Mouse (Mus musculus): ENCODE data around the gene Bcat2.

The Bcat2 gene

DNA sequence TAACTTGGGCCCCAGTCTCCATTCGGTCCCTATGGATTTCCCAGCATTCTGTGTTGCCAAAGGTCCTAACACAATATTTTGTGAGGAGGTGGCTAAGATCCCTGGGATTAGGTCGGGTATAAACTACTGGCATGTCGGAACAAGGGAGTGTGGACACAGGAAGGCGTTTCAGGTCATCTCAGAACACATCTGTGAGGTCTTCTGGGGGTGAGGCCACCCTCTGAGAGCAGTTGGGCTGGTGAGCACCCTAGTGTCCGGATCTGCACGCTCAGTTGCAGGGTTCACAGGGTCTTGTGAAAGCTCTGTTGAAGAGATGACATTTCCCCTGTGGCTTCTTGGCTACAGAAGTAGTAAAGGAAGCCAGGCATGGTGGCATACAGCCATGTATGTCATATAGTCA lies 16.0 kb downstream of the Bcat2 start:
- CTCF ChIA-PET = no interaction called here

DNA sequence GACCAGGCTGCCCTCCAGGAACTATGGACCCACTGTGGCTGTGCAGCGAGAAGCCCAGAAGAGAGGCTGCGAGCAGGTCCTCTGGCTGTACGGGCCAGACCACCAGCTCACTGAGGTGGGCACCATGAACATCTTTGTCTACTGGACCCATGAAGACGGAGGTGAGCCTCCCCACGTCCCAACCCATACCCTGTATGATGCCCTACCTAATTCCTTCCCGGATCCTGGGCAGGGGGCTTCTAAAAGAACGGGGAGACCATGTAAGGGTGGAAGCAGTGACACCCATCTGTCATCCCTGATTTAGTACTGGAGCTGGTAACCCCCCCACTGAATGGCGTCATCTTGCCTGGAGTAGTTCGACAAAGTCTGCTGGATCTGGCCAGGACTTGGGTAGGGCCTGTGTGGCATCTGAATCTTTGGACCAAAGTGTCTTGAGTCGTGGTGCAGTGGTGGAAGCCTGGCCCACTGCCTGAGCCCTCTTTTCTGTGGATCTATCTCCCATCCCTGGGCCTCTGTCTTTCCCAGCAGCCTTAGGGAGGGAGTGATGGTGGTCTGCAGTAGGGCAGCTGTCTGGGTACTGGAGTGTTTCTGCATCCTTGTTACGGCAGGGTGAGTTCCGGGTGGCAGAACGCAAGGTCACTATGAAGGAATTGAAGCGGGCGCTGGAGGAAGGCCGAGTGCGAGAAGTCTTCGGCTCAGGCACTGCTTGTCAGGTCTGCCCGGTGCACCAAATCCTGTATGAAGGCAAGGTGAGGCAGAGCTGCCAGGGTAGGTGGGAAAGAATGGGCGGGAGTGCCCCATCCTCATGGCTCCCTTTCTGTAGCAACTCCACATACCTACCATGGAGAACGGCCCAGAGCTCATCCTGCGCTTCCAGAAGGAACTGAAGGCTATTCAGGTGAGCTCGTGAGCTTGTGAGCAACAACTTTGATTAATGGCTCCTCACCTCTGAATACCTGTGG lies 18.0 kb downstream of the Bcat2 start:
- CTCF ChIA-PET = interaction anchor here (0.5 kb wide), 1 partner anchor 19 kb away, joined by 3 read pairs; no protein-coding TSS in a partner anchor

DNA sequence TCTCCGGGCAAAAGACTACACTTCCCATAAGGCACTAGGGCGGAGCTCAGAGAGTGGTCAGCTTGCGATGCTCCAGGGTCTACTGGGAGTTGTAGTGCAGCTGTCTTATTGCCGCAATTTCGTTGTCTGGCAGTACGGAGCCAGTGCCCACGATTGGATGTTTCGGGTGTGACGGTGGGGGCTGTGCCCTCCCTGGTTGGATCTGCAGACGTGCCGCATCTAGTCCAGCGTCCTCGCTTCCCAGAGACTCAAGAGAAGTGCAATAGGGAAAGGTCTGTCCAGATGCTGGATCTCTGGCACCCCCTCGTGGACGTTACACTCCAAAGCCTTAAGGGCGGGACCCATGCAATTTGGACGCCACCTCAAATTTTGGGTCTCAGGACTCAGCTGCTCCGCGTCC lies 19.2 kb downstream of the Bcat2 start:
- CTCF ChIA-PET = interaction anchor here (1.0 kb wide), 1 partner anchor 34 kb away, joined by 4 read pairs; no protein-coding TSS in a partner anchor

DNA sequence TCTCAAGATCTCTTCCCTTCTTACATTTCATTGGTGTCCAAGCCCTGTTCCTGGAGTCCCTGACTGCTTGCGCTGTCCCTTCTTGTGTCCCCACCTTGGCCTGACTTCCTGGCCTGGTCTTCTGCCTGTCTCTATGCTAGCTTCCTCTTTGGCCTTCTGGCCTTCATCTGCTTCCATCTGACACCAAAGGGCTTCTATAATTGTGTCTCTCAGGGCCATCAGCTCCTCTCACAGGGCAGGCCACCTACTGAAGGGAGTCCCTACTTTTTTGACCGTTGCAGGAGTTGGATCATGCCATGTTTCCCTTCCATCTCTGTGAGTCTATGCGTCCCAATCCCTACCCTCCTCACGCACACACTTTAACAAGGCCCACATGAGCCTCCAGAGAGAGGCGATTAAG lies 19.9 kb downstream of the Bcat2 start:
- CTCF ChIA-PET = no interaction called here

DNA sequence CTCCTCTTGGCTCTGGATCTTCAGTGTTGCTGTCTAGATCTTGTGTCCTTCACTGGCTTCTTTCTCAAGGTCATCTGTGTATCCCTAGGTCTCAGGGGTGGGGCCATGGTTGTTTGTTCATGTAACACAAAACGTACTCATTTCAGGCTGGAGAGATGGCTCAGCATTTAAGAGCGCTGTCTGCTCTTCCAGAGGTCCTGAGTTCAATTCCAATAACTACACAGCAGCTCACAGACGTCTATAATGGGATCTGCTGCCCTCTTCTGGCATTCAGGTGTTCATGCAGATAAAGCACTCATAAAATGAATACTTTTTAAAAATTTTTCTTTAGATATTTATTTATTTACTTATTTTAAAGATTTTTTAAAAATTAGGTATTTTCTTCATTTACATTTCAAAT lies 20.9 kb downstream of the Bcat2 start:
- CTCF ChIA-PET = interaction anchor here (0.6 to 1.3 kb wide), 3 partner anchors 9 to 1122 kb away, joined by 3 to 4 read pairs (median 4); no protein-coding TSS in a partner anchor

DNA sequence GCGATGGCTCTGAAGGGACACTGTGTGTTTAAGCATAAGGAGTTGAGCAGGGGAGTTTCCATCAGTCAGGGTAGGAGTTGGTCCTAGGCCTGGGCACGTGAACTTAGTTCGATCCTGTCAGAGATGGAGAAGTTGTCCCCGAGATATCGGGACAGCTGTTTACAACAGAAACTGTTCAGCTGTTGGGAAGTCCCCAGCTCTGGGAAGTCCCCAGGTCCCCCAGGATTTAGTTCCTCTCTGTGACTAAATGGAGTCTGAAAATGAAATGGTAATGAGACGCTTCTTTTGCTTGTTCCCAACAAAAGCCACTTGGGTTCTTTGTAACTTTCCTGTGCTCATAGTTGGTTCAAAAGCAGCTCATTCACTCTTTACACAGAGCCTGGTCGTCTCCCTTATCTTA lies 21.9 kb downstream of the Bcat2 start:
- CTCF ChIA-PET = interaction anchor here (1.1 to 1.3 kb wide), 2 partner anchors 10 to 23 kb away, joined by 3 to 4 read pairs; no protein-coding TSS in a partner anchor

DNA sequence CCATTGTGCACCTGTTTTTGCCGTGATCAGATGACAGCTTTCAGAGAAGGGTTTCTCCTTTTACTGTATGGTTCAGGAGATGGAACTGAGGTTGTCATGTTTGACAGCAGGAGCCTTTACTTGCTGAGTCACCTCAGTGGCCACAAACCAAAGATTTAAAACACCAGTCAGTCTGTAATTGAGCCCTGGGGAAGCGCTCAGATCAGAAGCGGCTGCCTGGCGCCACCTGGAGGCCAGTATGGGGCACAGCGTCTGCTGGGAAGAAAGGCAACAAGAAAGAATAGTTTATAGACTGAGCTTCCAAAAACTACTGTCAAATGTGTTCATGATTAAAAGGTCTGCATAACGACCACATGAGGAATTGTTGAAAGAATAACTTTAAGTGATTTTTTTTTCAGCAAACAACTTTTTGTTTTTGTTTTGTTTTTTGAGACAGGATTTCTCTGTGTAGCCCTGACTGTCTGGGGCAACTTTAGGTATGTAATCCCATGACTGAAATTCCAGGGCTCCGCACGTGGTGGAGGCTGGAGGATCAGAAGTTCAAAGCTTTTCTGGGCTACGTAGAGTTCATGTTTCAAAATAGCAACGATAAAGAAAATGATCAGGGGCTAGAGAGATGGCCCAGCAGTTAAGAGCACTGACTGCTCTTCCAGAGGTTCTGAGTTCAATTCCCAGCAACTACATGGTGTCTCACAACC lies 23.3 kb downstream of the Bcat2 start:
- CTCF ChIA-PET = interaction anchor here (0.7 kb wide), 4 partner anchors 11 to 949 kb away, joined by 3 to 11 read pairs (median 6); no protein-coding TSS in a partner anchor

DNA sequence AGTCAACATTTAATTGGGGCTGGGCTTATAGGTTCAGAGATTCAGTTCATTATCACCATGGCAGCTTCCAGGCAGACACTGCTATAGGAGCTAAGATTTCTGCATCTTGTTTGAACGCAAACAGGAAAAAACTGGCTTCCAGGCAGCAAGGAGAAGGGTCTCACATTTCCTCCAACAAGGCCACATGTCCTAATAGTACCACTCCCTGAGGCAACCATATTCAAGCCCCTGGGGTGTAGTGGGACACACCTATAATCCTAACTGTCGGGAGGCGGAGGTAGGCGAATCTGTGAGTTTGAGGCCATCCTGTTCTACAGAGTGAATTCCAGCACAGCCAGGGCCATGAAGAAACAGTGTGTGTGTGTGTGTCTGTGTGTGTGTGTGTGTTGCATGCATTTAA lies 25.2 kb downstream of the Bcat2 start:
- CTCF ChIA-PET = interaction anchor here (0.8 kb wide), 1 partner anchor 1157 kb away, joined by 5 read pairs; no protein-coding TSS in a partner anchor

DNA sequence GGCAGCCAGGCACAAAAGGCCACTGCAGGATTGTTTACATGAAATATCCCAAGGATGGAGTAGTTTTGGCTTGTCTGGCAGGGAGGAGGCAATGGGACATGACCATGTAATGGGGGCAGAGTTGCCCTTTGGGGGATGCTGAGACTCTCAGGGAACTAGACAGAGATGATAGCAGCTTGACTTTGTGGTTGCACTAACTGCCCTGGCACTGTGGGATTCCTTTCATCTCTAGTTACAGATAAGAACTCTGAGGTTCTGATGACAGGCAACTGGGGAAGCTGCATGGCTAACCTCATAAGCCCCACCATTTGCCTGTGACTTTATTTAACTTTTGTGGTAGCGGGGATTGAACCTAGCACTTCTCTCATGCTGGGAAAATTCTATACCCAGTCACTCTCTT lies 26.2 kb downstream of the Bcat2 start:
- CTCF ChIA-PET = no interaction called here

DNA sequence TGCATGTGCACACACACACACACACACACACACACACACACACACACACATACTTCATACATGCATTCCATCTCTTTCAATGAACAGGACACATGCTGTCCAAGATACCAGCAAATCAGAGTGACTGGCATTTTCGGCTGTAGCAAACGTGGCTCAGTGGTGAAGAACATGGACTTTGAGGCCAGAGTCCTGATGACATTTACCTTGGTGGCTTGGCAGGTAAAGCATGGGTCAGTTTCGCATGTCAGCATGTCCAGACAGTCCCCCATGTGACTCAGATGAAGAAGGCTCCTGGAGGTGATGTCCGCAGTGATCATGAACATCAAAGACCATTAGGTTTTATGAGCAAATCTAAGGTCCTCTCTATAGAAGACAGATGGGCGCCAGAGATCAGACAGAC lies 27.1 kb downstream of the Bcat2 start:
- CTCF ChIA-PET = no interaction called here

DNA sequence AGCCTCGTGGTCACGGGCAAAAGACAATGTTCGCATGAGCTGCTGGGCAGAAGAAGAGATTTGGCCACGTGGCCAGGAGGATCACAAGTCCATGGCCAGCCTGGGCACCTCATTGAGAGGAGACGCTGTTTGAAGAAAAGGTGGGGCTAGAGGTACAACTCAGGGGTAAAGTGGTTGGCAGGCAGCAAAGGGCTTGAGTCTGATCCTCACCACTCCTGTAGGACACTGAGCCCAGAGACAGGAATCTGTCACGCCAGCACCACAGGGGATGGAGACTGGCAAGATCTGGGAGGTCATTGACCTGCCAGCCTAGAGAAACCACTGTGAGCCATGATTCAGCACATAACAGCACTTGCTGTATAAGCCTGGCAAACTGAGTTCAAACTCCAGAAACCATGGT lies 27.6 kb downstream of the Bcat2 start:
- CTCF ChIA-PET = no interaction called here

DNA sequence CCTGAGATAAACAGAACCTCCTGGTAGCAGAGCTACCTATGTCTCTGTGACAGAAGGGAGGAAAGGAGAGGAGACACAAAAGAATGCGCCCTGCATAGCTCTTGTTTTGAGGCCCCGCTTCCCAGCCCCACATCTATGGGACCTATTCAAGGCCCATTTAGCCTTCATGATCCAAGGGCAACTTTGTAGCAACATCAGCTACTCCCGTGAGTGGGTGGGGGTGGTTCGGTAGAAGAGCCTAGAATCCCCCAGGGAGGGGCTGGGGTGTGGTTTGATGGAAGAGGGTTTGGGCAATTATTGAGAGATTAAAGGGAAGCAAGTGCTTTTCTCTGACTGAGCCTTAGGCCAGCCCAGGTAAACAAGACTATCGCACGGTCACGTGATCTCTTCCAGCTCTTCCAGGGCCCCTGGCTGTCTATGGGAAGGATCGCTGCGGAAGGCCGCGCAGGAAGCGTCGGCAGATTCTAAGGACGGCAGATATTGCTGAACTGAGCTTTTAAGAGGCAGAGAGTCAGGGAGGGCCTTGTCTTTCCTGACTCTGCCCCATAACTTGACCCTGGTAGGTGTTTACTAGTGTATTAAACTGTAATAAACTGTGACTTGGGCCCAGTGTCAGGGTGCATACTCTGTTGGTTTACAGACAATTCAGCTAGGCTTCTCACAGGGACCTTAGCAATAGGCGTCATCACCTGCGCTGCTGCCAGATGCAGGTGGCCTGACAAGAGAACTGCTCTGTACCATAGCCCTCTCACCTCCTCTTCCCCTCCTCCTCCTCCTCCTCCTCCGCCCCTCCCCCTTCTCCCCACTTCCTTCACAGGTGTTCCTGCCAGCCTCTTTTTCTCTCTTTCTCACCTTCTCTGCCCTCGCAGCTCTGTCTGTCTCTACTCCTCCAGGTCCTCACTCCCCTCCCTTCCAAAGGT lies 29.3 kb downstream of the Bcat2 start:
- CTCF ChIA-PET = interaction anchor here (0.7 kb wide), 1 partner anchor 122 kb away, joined by 9 read pairs; no protein-coding TSS in a partner anchor

DNA sequence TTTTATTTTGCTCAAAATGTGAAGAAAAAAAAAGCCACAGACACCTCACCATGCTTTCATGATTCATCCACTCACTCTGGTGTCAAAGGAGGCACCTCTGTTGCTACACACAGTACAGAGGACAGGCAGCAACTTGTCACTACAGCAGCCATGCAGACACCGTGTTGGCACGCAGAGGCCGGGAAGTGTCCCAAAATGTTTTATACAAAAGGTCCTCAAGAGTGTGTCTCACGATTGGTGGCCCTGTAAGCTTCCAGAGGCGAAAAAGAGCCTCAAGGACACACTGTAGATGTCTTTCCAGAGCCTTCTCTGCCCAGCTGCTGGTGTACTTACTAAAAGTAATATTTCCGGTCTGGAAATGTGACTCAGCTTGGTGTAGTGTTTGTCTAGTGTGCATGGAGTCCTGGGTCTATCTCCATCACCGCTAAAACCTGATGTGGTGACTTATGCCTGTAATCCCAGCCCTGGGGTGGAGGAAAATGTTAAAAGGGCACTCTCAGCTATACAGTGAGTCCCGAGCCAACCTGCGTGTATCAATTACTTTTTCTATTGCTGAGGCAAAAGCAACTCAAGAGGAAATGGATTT lies 35.8 kb downstream of the Bcat2 start:
- CTCF ChIA-PET = no interaction called here

DNA sequence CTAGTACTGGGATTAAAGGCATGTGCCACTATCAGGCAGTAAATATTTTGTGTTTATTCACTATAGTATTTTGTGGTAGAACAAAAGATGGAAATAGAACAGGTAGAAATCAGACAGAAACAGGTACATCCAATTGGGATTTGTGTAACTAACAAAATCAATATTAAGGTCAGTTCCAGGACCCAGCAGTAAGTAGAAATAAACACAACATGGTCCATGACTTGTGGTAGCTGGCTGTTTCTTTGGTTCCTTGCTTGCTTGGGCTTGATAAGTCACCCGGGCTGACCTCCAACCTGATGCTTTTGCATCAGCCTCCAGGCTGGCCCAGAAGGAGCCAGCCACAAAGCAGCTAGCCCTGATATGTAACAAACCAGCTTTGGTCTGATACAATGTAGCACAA lies 39.6 kb downstream of the Bcat2 start:
- CTCF ChIA-PET = no interaction called here

DNA sequence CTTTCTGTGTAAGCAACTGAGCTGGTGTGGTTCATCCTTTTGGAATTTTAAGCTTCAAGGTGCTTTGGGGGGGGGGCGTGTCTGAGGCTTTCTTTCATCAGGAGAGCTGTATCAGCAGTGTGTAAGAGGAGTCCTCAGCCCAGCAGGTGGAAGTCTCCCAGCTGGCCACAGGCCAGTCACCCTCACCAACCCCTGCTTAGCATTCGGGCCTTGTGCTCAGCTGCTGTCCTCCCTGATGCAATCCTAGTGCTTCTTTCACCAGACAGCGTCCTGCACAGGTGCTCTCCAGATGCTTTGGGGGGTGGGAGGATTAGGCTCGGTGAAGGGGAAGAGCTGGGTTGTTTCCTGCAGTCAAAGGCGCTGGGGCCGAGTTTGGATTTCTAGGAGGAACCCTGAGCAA lies 46.3 kb downstream of the Bcat2 start:
- CTCF ChIA-PET = no interaction called here

DNA sequence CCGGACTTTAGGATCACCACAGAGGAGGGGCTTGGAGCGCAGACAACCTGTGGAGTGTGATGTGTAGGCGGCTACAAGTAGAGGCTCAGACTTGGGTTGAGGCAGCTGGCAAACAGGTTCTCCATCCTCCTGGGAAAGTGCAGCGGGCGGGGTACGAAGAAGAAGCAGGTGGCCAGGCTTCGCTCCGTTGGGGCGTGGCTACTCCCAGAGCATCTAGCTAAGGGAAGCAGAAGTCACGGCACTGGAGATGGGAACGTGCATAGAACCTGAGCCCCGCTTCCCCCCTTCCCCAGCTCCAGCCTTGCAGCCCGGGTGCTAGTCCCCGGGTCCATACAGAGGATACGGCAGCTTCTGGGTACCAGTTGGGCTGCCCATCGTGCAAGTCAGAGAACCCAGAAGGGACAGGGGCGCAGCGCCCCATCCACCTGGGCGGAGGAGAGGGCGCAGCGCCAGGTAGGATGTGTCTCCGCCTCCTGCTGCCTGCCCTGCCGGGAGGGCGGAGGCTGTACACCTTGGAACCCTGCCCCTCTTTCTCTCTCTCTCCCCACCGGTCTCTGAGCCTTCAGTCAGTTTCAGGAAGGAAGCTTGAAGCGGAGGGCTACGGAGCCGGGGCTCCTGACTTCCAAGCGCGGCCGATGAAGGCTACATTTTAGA lies 47.2 kb downstream of the Bcat2 start, which contains the start of gene Fut1:
Gene Fut1, plus strand, starts transcription at position 248 of the 654 bp plus-strand sequence.
- CTCF ChIA-PET = no interaction called here

DNA sequence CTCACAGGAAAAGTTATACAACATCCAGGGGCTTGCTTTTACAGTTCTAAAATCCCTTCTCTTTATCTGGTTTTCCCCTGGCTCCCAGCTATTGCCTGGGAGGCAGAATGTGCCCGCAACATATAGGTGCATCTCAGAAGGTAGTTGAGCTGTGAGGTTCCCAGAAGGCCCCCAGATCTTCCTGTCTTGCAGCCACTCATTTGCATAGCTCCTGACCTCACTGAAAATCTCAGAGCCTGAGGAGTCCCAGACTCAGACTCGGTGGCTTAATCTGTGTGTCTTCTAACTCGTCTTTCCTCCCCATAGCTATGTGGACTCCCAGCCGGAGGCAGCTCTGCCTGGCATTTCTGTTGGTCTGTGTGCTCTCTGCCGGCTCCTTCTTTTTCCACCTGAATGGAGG lies 48.4 kb downstream of the Bcat2 start:
- CTCF ChIA-PET = interaction anchor here (0.6 kb wide), 1 partner anchor 15 kb away, joined by 4 read pairs; no protein-coding TSS in a partner anchor

DNA sequence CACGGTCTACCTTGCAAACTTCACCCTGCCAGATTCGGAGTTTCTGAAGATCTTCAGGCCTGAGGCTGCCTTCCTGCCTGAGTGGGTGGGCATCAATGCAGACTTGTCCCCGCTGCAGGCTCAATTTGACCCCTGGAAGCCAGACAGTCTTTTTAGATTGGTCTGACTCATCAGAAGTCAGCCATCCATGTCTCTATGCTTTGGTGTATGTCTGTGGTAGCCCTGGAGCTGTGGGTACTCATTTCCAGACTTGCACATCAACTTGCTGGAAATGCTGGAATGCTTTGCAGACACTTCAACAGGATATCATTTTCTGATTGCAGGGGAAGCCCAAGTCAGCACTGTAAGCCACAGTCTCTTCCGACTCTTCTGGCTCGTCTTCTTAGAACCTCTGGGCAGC lies 49.6 kb downstream of the Bcat2 start:
- CTCF ChIA-PET = no interaction called here

DNA sequence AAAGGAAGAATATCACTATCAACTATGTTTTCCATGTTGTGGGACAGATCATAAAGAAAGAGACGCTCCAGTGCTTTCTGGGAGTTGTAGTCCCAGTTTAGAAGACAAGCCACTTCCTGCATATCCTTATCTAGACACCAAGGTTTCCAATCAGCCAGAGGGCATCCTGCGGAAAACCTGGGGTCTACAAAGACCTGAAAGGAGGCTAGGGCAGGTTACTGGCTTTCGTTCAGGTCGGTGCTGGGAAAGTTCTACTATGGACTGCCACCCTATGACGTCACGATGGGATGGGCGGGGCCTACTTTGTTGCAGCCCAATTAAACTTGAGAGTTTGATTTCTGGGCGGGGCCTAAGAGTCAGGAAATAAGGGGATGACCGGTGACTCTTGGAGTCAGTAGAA lies 51.5 kb downstream of the Bcat2 start, which contains the start of gene Izumo1:
Gene Izumo1, plus strand, starts transcription at position 369 of the 400 bp plus-strand sequence.
- CTCF ChIA-PET = interaction anchor here (1.0 kb wide), 1 partner anchor 380 kb away, joined by 3 read pairs; no protein-coding TSS in a partner anchor

DNA sequence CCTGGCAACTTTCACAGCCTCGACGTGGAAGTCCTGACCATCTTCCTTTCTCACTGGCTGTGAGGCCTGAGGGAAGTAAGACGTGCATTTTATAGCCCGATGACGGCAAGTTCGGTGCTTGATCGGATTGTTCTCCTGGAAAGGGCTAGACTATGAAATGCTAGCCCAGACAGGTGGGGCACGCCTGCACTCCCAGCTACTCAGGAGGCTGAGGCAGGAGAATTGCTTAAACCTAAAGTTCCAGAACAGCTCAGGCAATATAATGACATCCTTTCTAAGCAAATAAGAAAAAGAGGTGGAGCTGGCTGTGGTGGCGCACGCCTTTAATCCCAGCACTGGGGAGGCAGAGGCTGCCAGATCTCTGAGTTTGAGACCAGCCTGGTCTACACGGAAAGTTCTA lies 53.6 kb downstream of the Bcat2 start:
- CTCF ChIA-PET = no interaction called here

All from spleen, embryonic (tissue).